Mouse (Mus musculus) midbrain, embryonic 14.5 days (tissue): Measurements from ENCODE around the gene Phlda2. TPM values are rescaled to one million over a fixed set of nuclear protein-coding genes. Genes with fewer than 3 reads are reported as not detected.

ENCODE experiments used
- ATAC-seq: fragments of 200-750 bp; cut with Nextera tagmentation; 2 replicates; pipeline ENCODE4 v1.8.0; 2017; ENCODE audit warnings: moderate number of reproducible peaks, moderate library complexity; ENCODE audit not compliant: low FRiP score, low TSS enrichment
- DNase-seq: peaks from one replicate; pipeline ENCODE4 v3.0.0-alpha.2; 2015
- H3K27ac ChIP-seq: fragments of 300-500 bp; sonication (generic); replicated peaks from 2 replicates; pipeline ENCODE4 v1.5.1; 2014; ENCODE audit warnings: mild to moderate bottlenecking, low read depth, low read length, moderate library complexity
- H3K27me3 ChIP-seq: fragments of 300-500 bp; sonication (generic); 2 replicates; pipeline ENCODE4 v1.6.1; 2014; ENCODE audit warnings: low read length, control low read depth, mixed read lengths; ENCODE audit not compliant: control insufficient read depth, insufficient read depth
- H3K36me3 ChIP-seq: fragments of 300-500 bp; sonication (generic); 2 replicates; pipeline ENCODE4 v1.6.1; 2014; ENCODE audit warnings: low read length, control low read depth; ENCODE audit not compliant: control insufficient read depth, insufficient read depth
- H3K4me1 ChIP-seq: fragments of 300-500 bp; sonication (generic); 2 replicates; pipeline ENCODE4 v1.6.1; 2014; ENCODE audit warnings: mild to moderate bottlenecking, antibody characterized with exemption, low read length, control low read depth; ENCODE audit not compliant: control insufficient read depth, insufficient read depth
- H3K4me2 ChIP-seq: fragments of 300-500 bp; sonication (generic); 2 replicates; pipeline ENCODE4 v1.6.1; 2014; ENCODE audit warnings: mild to moderate bottlenecking, low read length, moderate library complexity
- H3K4me3 ChIP-seq: fragments of 300-500 bp; sonication (generic); replicated peaks from 2 replicates; pipeline ENCODE4 v1.5.1; 2014; ENCODE audit warnings: low read depth, low read length
- H3K9ac ChIP-seq: fragments of 300-500 bp; sonication (generic); replicated peaks from 2 replicates; pipeline ENCODE4 v1.6.1; 2014; ENCODE audit warnings: mild to moderate bottlenecking, low read length, moderate library complexity
- H3K9me3 ChIP-seq: fragments of 300-500 bp; sonication (generic); 2 replicates; pipeline ENCODE4 v1.6.1; 2016; ENCODE audit warnings: low read length, control low read depth, mixed read lengths; ENCODE audit not compliant: control insufficient read depth
- WGBS: fragments of 180-500 bp; shearing (Covaris S2); extraction: QIAGEN DNeasy Blood & Tissue Kit; methylation state at CpG from one replicate; pipeline ENCODE4 v1.1.7; 2014; 5-methylcytosine and 5-hydroxymethylcytosine counted together
- polyA plus RNA-seq: library from polyadenylated mRNA; unstranded; fragments of >200 nt; fragmentation: Nextera tagmentation; extraction: Ambion mirVana; gene quantifications from 2 replicates; pipeline ENCODE4 v1.2.1, GENCODE M21; 2014

Phlda2 gene
- polyA plus RNA-seq, 1 experiment from 2014 or later, result 0.45 TPM

DNA sequence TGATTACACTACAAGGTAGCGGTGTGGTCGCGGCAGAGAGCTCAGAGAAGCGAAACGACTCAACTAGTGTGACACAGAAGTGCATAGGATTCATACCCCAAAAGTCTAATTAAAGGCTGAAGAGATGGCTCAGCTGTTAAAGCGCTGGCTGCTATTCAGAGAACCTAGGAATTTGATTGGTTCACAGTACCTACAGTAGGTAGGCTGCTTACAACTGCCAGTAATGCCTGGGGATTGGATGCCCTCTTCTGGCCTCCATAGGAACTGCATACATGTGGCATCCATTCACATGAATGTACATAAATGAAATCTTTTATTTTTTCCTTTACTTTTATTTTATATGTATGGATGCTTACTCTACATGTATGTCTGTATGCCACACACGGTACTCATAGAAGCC lies 3.7 kb upstream of the Phlda2 start:
- no peak for ATAC-seq
- Histone ChIP-seq H3K9me3 (no peaks in the 10 kb centered on the region), H3K36me3 (no peaks in the 10 kb centered on the region), H3K4me3 (no peak overlapping the region), H3K27me3 (peaks cover 35% of the 10 kb centered on the region), H3K9ac (no peak overlapping the region), H3K27ac (no peak overlapping the region), H3K4me1 (0 out of 2 replicates have a peak, but pooled peaks cover 1% of the 10 kb centered on the region), H3K4me2 (no peak overlapping the region)
- WGBS, result 31% methylated on average over 7 of the region's 7 CpGs
- peak; percentile 69 for DNase-seq

DNA sequence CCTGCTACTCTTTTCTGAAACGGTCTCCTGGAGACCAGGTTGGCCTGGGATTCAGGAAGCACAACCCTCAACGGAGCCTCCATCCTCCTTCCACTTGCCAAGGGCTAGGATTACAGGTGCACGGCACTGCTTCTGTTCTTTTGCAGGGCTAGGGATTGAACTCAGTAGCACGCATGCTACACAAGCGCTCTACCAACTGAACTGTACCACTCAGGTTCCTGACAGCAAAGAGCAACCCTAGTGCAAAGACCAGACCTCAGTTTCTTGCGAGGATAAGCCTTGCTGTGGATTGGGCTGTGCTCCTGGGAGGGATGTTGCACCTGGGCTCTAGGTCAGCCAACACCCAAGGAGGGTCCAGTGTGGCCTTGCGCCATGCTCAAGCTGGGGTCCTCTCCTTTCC lies 3.3 kb upstream of the Phlda2 start:
- Histone ChIP-seq H3K4me1 (0 out of 2 replicates have a peak, but pooled peaks cover 3% of the 10 kb centered on the region), H3K27me3 (peaks cover 39% of the 10 kb centered on the region), H3K9ac (no peak overlapping the region), H3K36me3 (no peaks in the 10 kb centered on the region), H3K9me3 (no peaks in the 10 kb centered on the region), H3K4me3 (no peak overlapping the region), H3K27ac (no peak overlapping the region), H3K4me2 (no peak overlapping the region)
- WGBS, result 72% methylated on average over 7 of the region's 7 CpGs
- no peak for DNase-seq
- ATAC-seq, result no peak

DNA sequence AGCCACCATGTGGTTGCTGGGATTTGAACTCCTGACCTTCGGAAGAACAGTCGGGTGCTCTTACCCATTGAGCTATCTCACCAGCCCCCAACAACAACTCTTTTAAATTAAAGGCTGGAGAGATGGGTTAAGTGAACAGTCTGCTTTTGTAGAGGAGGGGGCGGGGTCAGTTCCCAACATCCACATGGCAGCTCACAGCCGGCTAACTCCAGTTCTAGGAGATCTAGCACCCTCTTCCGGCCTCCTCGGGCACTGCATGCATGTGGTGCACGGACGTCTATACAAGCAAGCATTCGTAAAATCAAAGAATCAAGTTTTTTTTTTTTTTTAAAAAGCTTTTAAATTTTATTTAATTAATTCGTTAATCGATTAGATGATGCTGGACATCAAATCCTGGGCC lies 2.9 kb upstream of the Phlda2 start:
- H3K27me3 ChIP-seq, result peaks cover 44% of the 10 kb centered on the region
- WGBS, result 31% methylated on average over 11 of the region's 11 CpGs
- H3K4me1 ChIP-seq, result 0 out of 2 replicates have a peak, but pooled peaks cover 3% of the 10 kb centered on the region
- H3K4me2 ChIP-seq, result no peak overlapping the region
- no peak overlapping the region for H3K9ac ChIP-seq
- DNase-seq, result peak; percentile 68
- no peaks in the 10 kb centered on the region for H3K36me3 ChIP-seq
- no peak for ATAC-seq
- H3K9me3 ChIP-seq, result no peaks in the 10 kb centered on the region
- no peak overlapping the region for H3K27ac ChIP-seq
- H3K4me3 ChIP-seq, result no peak overlapping the region

DNA sequence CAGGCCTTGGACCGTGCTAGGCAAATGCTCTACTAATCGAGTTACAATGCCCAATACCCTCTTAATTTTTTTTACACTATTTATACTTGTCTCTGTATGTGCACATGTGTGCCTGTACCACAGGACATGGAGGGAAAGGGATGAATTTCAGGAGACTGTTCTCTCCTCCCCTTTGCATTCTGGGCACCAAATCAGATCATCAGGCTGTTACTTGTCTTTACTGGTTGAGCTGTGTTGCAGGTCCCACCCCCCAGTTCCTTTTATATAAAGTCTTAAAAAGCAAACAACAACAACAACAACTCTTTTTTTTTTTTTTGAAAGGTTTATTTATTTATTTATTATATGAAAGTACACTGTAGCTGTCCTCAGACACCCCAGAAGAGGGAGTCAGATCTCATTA lies 2.5 kb upstream of the Phlda2 start:
- Histone ChIP-seq H3K27ac (no peak overlapping the region), H3K4me3 (no peak overlapping the region), H3K9me3 (no peaks in the 10 kb centered on the region), H3K4me1 (0 out of 2 replicates have a peak, but pooled peaks cover 3% of the 10 kb centered on the region), H3K36me3 (no peaks in the 10 kb centered on the region), H3K4me2 (no peak overlapping the region), H3K9ac (no peak overlapping the region), H3K27me3 (peaks cover 48% of the 10 kb centered on the region)
- no peak for DNase-seq
- ATAC-seq, result no peak
- WGBS, result 93% methylated on average over 2 of the region's 2 CpGs

DNA sequence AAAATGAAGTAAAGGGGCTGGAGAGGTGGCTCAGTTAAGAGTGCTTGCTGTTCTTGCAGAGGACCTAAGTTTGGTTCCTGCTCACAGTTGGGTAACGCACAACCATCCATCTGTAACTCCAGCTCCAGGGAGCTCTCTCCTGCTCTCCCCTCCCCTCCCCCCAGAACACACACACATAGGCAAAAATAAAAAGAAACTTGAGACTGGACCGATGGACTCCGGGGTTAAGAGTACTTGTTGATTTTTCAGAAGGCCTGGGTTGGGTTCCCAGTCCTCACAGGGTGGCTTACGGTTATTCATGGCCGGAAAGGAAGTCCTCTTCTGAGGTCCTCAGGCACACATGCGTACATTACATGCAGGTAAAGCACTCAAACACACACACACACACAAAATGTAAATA lies 976 bp upstream of the Phlda2 start:
- no peak for ATAC-seq
- DNase-seq, result no peak
- H3K27me3 ChIP-seq, result peaks cover 57% of the 10 kb centered on the region

GRCm38 (mm10) chr7:143501643-143502417 lies 1.1 kb downstream of the Phlda2 start:
- ATAC-seq (no peak), DNase-seq (peak; percentile 74)
- peak overlapping the region; percentile 66 for H3K4me2 ChIP-seq
- 4% methylated on average over 55 of the region's 55 CpGs for WGBS
- H3K27me3 ChIP-seq, result peaks cover 57% of the 10 kb centered on the region
- H3K9me3 ChIP-seq, result no peaks in the 10 kb centered on the region
- H3K9ac ChIP-seq, result no peak overlapping the region; the same call in 1 of the 2 replicates
- peak overlapping the region; percentile 35 for H3K4me3 ChIP-seq
- no peak overlapping the region for H3K27ac ChIP-seq
- H3K36me3 ChIP-seq, result no peaks in the 10 kb centered on the region
- H3K4me1 ChIP-seq, result 0 out of 2 replicates have a peak, but pooled peaks cover 3% of the 10 kb centered on the region

More for the DNA sequence above, 976 bp upstream of the Phlda2 start:
- Histone ChIP-seq H3K4me1 (0 out of 2 replicates have a peak, but pooled peaks cover 3% of the 10 kb centered on the region), H3K27ac (no peak overlapping the region), H3K4me3 (no peak overlapping the region), H3K36me3 (no peaks in the 10 kb centered on the region), H3K4me2 (no peak overlapping the region), H3K9ac (no peak overlapping the region), H3K9me3 (no peaks in the 10 kb centered on the region)
- WGBS, result 92% methylated on average over 6 of the region's 6 CpGs

GRCm38 (mm10) chr7:143500912-143501311 lies 2.0 kb downstream of the Phlda2 start:
- no peak overlapping the region for H3K27ac ChIP-seq
- ATAC-seq (no peak), DNase-seq (no peak)
- no peaks in the 10 kb centered on the region for H3K36me3 ChIP-seq
- no peak overlapping the region for H3K4me3 ChIP-seq
- no peak overlapping the region for H3K4me2 ChIP-seq
- H3K9me3 ChIP-seq, result no peaks in the 10 kb centered on the region
- no peak overlapping the region for H3K9ac ChIP-seq
- 73% methylated on average over 2 of the region's 2 CpGs for WGBS
- 0 out of 2 replicates have a peak, but pooled peaks cover 3% of the 10 kb centered on the region for H3K4me1 ChIP-seq
- peaks cover 57% of the 10 kb centered on the region for H3K27me3 ChIP-seq

DNA sequence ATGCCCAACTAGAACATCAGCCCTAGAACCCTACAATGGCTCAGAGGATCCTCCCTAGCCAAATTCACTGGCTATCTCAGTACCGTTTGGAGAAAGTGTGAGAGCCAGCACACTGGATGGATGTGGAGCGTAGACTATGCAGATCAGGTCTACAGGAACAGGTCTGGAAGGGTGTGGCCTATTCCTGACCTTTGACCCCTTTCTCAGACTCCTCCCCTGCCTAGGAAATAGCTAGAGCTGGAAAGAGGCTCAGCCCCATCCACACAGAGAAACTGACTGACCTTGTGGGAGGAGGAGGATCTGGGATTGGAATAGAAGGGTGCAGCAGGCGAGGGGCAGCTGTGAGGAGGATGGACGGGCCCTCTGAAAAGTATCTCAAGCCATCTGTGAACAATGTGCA lies 4.4 kb downstream of the Phlda2 start:
- peaks cover 41% of the 10 kb centered on the region for H3K27me3 ChIP-seq
- H3K4me1 ChIP-seq, result 0 out of 2 replicates have a peak, but pooled peaks cover 3% of the 10 kb centered on the region
- 90% methylated on average over 4 of the region's 4 CpGs for WGBS

More for the DNA sequence above, 4.4 kb downstream of the Phlda2 start:
- DNase-seq (no peak), ATAC-seq (no peak)
- Histone ChIP-seq H3K4me3 (no peak overlapping the region), H3K9me3 (no peaks in the 10 kb centered on the region), H3K9ac (no peak overlapping the region), H3K4me2 (no peak overlapping the region), H3K36me3 (no peaks in the 10 kb centered on the region), H3K27ac (no peak overlapping the region)
